Mouse (Mus musculus) midbrain, postnatal 0 days (tissue): ENCODE data around the gene Ncor2. TPM values are rescaled to one million over a fixed set of nuclear protein-coding genes. Genes with fewer than 3 reads are reported as not detected.
A peak's percentile ranks its signal among the peaks of the same experiment; 100 is the strongest.

Experiments
- ATAC-seq: fragments of 200-750 bp; cut with Nextera tagmentation; 2 replicates; pipeline ENCODE4 v1.8.0; 2017; ENCODE audit warnings: moderate number of reproducible peaks, mild to moderate bottlenecking, moderate TSS enrichment, moderate library complexity; ENCODE audit not compliant: low FRiP score
- DNase-seq: peaks from one replicate; pipeline ENCODE4 v3.0.0-alpha.2; 2015; ENCODE audit warnings: low spot score
- H3K27ac ChIP-seq: fragments of 300-500 bp; sonication (generic); 2 replicates; pipeline ENCODE4 v1.5.1; 2014; ENCODE audit warnings: low read depth, mild to moderate bottlenecking, low read length, mixed read lengths
- H3K27me3 ChIP-seq: fragments of 300-500 bp; sonication (generic); 2 replicates; pipeline ENCODE4 v1.6.1; 2014; ENCODE audit warnings: low read length, control low read depth, mixed read lengths; ENCODE audit not compliant: insufficient read depth
- H3K36me3 ChIP-seq: fragments of 300-500 bp; sonication (generic); 2 replicates; pipeline ENCODE4 v1.6.1; 2014; ENCODE audit warnings: low read length, control low read depth, mixed read lengths; ENCODE audit not compliant: insufficient read depth
- H3K4me1 ChIP-seq: fragments of 300-500 bp; sonication (generic); 2 replicates; pipeline ENCODE4 v1.6.1; 2014; ENCODE audit warnings: mild to moderate bottlenecking, control low read depth, antibody characterized with exemption, low read length, mixed read lengths; ENCODE audit not compliant: insufficient read depth
- H3K4me2 ChIP-seq: fragments of 300-500 bp; sonication (generic); 2 replicates; pipeline ENCODE4 v1.6.1; 2014; ENCODE audit warnings: low read depth, mild to moderate bottlenecking, low read length, mixed read lengths; ENCODE audit not compliant: poor library complexity, severe bottlenecking
- H3K4me3 ChIP-seq: fragments of 300-500 bp; sonication (generic); 2 replicates; pipeline ENCODE4 v1.5.1; 2014; ENCODE audit warnings: low read depth, mild to moderate bottlenecking, low read length, moderate library complexity
- H3K9ac ChIP-seq: fragments of 300-500 bp; sonication (generic); replicated peaks from 2 replicates; pipeline ENCODE4 v1.6.1; 2014; ENCODE audit warnings: mild to moderate bottlenecking, low read length, moderate library complexity, mixed read lengths; ENCODE audit not compliant: poor library complexity, severe bottlenecking
- H3K9me3 ChIP-seq: fragments of 300-500 bp; sonication (generic); 2 replicates; pipeline ENCODE4 v1.6.1; 2016; ENCODE audit warnings: low read length, control low read depth
- CTCF ChIP-seq: IDR thresholded peaks from 2 replicates; pipeline ENCODE4 v1.5.1; 2016; ENCODE audit warnings: antibody characterized with exemption, mild to moderate bottlenecking
- WGBS: fragments of 180-500 bp; shearing (Covaris S2); extraction: QIAGEN DNeasy Blood & Tissue Kit; methylation state at CpG from one replicate; pipeline ENCODE4 v1.1.7; 2014; 5-methylcytosine and 5-hydroxymethylcytosine counted together
- polyA plus RNA-seq: library from polyadenylated mRNA; unstranded; fragments of >200 nt; fragmentation: Nextera tagmentation; extraction: Ambion mirVana; gene quantifications from 2 replicates; pipeline ENCODE4 v1.2.1, GENCODE M21; 2015
- total RNA-seq: library from RNA; depleted of rRNA; stranded (reverse); fragments of >200 nt; gene quantifications from 2 replicates; pipeline ENCODE4 v1.2.3, GENCODE M21; 2014

Ncor2 gene
- total and polyA plus RNA-seq, 2 experiments from 2014 or later = 17.8 to 22.8 TPM

GRCm38 (mm10) chr5:125046436-125046835, 132.6 kb downstream of the Ncor2 start:
- Histone ChIP-seq H3K9ac (no peak overlapping the region; the same call in 1 of the 2 replicates), H3K4me1 (no peaks in the 10 kb centered on the region), H3K9me3 (no peaks in the 10 kb centered on the region), H3K4me3 (no peak overlapping the region), H3K27me3 (no peaks in the 10 kb centered on the region), H3K4me2 (no peak overlapping the region), H3K27ac (no peak overlapping the region), H3K36me3 (peaks cover 57% of the 10 kb centered on the region)
- no peak for ATAC-seq
- DNase-seq = no peak
- 86% methylated on average over 5 of the region's 5 CpGs for WGBS
- no peak for TF ChIP-seq CTCF

DNA sequence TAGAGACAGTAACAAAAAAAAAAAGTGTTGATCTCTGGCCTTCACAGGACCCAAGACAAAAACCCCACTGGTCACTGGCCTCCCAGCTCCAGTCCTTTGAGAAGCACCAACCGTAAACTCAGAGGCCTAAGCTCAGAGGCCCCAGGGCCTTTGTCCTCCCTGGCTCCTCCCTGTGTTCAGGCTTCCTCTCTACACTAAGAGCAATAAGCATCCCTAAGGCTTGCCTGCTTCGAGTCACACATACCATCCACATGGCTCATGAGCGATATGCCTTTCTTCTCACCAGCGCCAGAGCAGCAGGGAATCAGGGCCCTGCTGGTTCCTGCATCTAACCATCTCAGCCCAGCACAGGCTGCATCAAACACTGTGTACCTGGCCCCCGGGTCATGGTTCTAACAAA, 133.8 kb downstream of the Ncor2 start:
- ATAC-seq = no peak
- H3K27ac ChIP-seq = no peak overlapping the region

GRCm38 (mm10) chr5:125043448-125043847, 135.6 kb downstream of the Ncor2 start:
- no peak for ATAC-seq
- H3K27me3 ChIP-seq = no peaks in the 10 kb centered on the region
- no peak for TF ChIP-seq CTCF
- no peak for DNase-seq
- H3K36me3 ChIP-seq = peaks cover 48% of the 10 kb centered on the region
- no peak overlapping the region for H3K4me3 ChIP-seq
- H3K9me3 ChIP-seq = no peaks in the 10 kb centered on the region
- no peak overlapping the region for H3K27ac ChIP-seq
- H3K4me1 ChIP-seq = no peaks in the 10 kb centered on the region
- WGBS = 83% methylated on average over 6 of the region's 6 CpGs
- H3K9ac ChIP-seq = no peak overlapping the region
- no peak overlapping the region for H3K4me2 ChIP-seq

More for the DNA sequence above, 133.8 kb downstream of the Ncor2 start:
- no peaks in the 10 kb centered on the region for H3K4me1 ChIP-seq
- no peaks in the 10 kb centered on the region for H3K9me3 ChIP-seq
- no peak overlapping the region for H3K4me3 ChIP-seq
- no peak for DNase-seq
- H3K27me3 ChIP-seq = no peaks in the 10 kb centered on the region
- TF ChIP-seq CTCF = no peak
- WGBS = 20% methylated on average over 5 of the region's 5 CpGs
- H3K36me3 ChIP-seq = peaks cover 48% of the 10 kb centered on the region
- no peak overlapping the region for H3K9ac ChIP-seq
- no peak overlapping the region for H3K4me2 ChIP-seq

- ATAC-seq (no peak), DNase-seq (no peak)
- H3K36me3 ChIP-seq = peaks cover 48% of the 10 kb centered on the region
- TF ChIP-seq CTCF = no peak
- no peak overlapping the region for H3K4me3 ChIP-seq
- 85% methylated on average over 9 of the region's 9 CpGs for WGBS
- H3K9me3 ChIP-seq = no peaks in the 10 kb centered on the region
- no peak overlapping the region for H3K27ac ChIP-seq
- H3K9ac ChIP-seq = no peak overlapping the region
- no peaks in the 10 kb centered on the region for H3K4me1 ChIP-seq
- H3K27me3 ChIP-seq = no peaks in the 10 kb centered on the region
- no peak overlapping the region for H3K4me2 ChIP-seq
Observed at GRCm38 (mm10) chr5:125041578-125041977, 137.4 kb downstream of the Ncor2 start.

GRCm38 (mm10) chr5:125040128-125040584, 138.9 kb downstream of the Ncor2 start:
- peaks cover 53% of the 10 kb centered on the region for H3K36me3 ChIP-seq
- 60% methylated on average over 5 of the region's 5 CpGs for WGBS
- no peak overlapping the region for H3K4me3 ChIP-seq
- no peaks in the 10 kb centered on the region for H3K4me1 ChIP-seq
- H3K4me2 ChIP-seq = no peak overlapping the region
- ATAC-seq (no peak), DNase-seq (peak; percentile 50)
- H3K27me3 ChIP-seq = no peaks in the 10 kb centered on the region
- H3K9ac ChIP-seq = no peak overlapping the region
- TF ChIP-seq CTCF = no peak
- no peak overlapping the region for H3K27ac ChIP-seq
- H3K9me3 ChIP-seq = no peaks in the 10 kb centered on the region

GRCm38 (mm10) chr5:125039377-125040027, 139.5 kb downstream of the Ncor2 start:
- no peak for TF ChIP-seq CTCF
- no peaks in the 10 kb centered on the region for H3K9me3 ChIP-seq
- no peaks in the 10 kb centered on the region for H3K4me1 ChIP-seq
- no peak overlapping the region for H3K4me2 ChIP-seq
- H3K9ac ChIP-seq = no peak overlapping the region
- H3K27ac ChIP-seq = no peak overlapping the region
- H3K4me3 ChIP-seq = no peak overlapping the region
- DNase-seq = peak; percentile 17
- peaks cover 59% of the 10 kb centered on the region for H3K36me3 ChIP-seq
- 93% methylated on average over 8 of the region's 8 CpGs for WGBS
- no peaks in the 10 kb centered on the region for H3K27me3 ChIP-seq
- ATAC-seq = no peak
